Mouse (Mus musculus) testis, adult 2 months (tissue): ENCODE measurements at regions not wholly inside any gene's neighbourhood (a gene's known extent, or its start where the extent isn't known, plus 50 kb on each side); places are given as distances from the start of the nearest gene placed in this dataset.

Experiments used
- CTCF ChIP-seq: fragments of 200-500 bp; IDR thresholded peaks from 2 replicates; pipeline ENCODE4 v1.5.1; 2012; ENCODE audit warnings: low read depth, mild to moderate bottlenecking, inconsistent platforms, low read length, moderate library complexity; ENCODE audit not compliant: control insufficient read depth, insufficient read depth, insufficient replicate concordance
- POLR2A ChIP-seq: fragments of 200-500 bp; IDR thresholded peaks from 2 replicates; pipeline ENCODE4 v1.6.1; 2012; ENCODE audit warnings: low read depth, mild to moderate bottlenecking, inconsistent platforms, low read length, moderate library complexity; ENCODE audit not compliant: control insufficient read depth

DNA sequence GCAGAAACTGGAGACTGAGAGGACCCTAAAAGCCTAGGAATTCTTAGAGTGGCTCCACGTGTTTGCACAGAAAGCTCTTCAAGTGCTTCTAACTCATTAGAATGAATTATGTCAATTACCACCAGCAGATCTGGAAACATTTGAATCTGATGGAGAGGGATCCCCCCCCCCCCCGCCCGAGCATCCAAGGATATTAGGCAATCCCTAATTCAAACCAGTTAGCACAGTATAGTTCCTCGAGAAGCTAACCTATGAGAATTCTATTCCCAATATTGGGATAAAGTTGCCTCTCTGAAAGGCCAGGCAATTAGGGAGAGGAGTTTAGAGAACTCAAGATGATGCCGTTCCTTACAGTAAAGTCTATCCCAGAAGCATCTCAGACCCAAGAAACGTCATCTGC is 354.9 kb upstream of the Fign start:
- TF ChIP-seq CTCF: no peak
- TF ChIP-seq POLR2A: no peak
